Mouse (Mus musculus): ENCODE results near the gene Etl4. TPM values are rescaled to one million over a fixed set of nuclear protein-coding genes. Genes with fewer than 3 reads are reported as not detected.

Etl4 gene
- total and polyA plus RNA-seq, 2 experiments from 2014 or later, result 4.8 to 10.9 TPM

GRCm38 (mm10) chr2:20777931-20778330 lies 868.4 kb downstream of the Etl4 start:
- H3K4me1 ChIP-seq (ENCODE audit: insufficient read depth, low read length), result no peaks in the 10 kb centered on the region
- H3K36me3 ChIP-seq (ENCODE audit: insufficient read depth, low read length), result peaks cover 9% of the 10 kb centered on the region; the same call in 1 of the 2 replicates
- no peaks in the 10 kb centered on the region for H3K9me3 ChIP-seq (ENCODE audit: low read length)
- 79% methylated on average over 6 of the region's 6 CpGs for WGBS
- DNase-seq (ENCODE audit: low spot score), result peak; percentile 67
- peak; percentile 77 for TF ChIP-seq CTCF (IDR thresholded peaks at IDR 0.05)
- no peak overlapping the region for H3K4me3 ChIP-seq (ENCODE audit: low read depth, low read length)
- H3K27me3 ChIP-seq (ENCODE audit: insufficient read depth, low read length), result no peaks in the 10 kb centered on the region
- no peak overlapping the region for H3K4me2 ChIP-seq (ENCODE audit: low read depth, low read length, poor library complexity, severe bottlenecking)
- H3K9ac ChIP-seq (replicated peaks; ENCODE audit: low read length, poor library complexity, severe bottlenecking), result no peak overlapping the region
- no peak overlapping the region for H3K27ac ChIP-seq (ENCODE audit: low read depth, low read length)
- no peak for ATAC-seq (ENCODE audit: low FRiP score)

GRCm38 (mm10) chr2:20779484-20780381 lies 870.2 kb downstream of the Etl4 start:
- no peaks in the 10 kb centered on the region for H3K27me3 ChIP-seq (ENCODE audit: insufficient read depth, low read length)
- H3K4me2 ChIP-seq (ENCODE audit: low read depth, low read length, poor library complexity, severe bottlenecking), result no peak overlapping the region
- no peaks in the 10 kb centered on the region for H3K4me1 ChIP-seq (ENCODE audit: insufficient read depth, low read length)
- 40% methylated on average over 6 of the region's 6 CpGs for WGBS
- H3K9me3 ChIP-seq (ENCODE audit: low read length), result no peaks in the 10 kb centered on the region
- TF ChIP-seq CTCF (IDR thresholded peaks at IDR 0.05), result peak; percentile 99
- H3K4me3 ChIP-seq (ENCODE audit: low read depth, low read length), result no peak overlapping the region
- DNase-seq (ENCODE audit: low spot score), result peak; percentile 82
- peak; percentile 79; the same call in 1 of the 2 replicates for ATAC-seq (ENCODE audit: low FRiP score)
- no peak overlapping the region for H3K27ac ChIP-seq (ENCODE audit: low read depth, low read length)
- H3K9ac ChIP-seq (replicated peaks; ENCODE audit: low read length, poor library complexity, severe bottlenecking), result no peak overlapping the region
- peaks cover 9% of the 10 kb centered on the region; the same call in 1 of the 2 replicates for H3K36me3 ChIP-seq (ENCODE audit: insufficient read depth, low read length)

DNA sequence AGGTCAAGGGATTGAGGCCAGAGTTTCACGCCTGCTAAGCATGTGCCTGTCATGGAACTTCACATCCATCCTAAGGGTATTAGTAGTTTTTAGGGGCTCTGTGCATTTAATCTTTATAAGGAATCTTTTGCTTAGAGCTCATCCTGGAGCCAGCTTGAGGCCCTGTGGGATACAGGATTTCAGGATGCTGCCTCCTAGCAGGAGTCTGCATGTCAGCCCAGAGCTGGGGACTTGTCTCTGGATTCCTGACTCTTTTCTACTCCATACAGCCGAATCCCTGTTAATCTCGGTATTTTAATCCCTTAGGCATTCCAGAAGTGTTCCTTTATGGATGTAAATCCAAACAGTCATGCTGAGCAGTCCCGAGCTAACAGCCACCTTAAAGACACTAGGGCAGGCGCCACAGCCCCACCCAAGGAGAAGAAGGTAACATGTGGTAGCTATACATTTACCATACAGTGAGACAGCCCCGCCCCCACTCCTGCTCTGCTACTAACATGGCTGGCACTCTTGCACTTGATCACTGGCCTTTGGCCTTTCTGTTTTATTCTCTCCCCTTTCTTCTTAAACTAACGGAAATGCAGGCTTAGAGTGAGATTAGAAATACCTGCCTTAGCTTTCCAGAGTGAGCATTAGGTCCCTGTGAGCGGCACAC lies 891.8 kb downstream of the Etl4 start:
- H3K9me3 ChIP-seq (ENCODE audit: low read length), result no peaks in the 10 kb centered on the region
- H3K4me2 ChIP-seq (ENCODE audit: low read depth, low read length, poor library complexity, severe bottlenecking), result no peak overlapping the region
- H3K4me3 ChIP-seq (ENCODE audit: low read depth, low read length), result no peak overlapping the region
- no peak overlapping the region for H3K27ac ChIP-seq (ENCODE audit: low read depth, low read length)
- no peak for DNase-seq (ENCODE audit: low spot score)
- no peak for ATAC-seq (ENCODE audit: low FRiP score)
- no peak for TF ChIP-seq CTCF (IDR thresholded peaks at IDR 0.05)
- H3K36me3 ChIP-seq (ENCODE audit: insufficient read depth, low read length), result no peaks in the 10 kb centered on the region
- no peaks in the 10 kb centered on the region for H3K27me3 ChIP-seq (ENCODE audit: insufficient read depth, low read length)
- H3K4me1 ChIP-seq (ENCODE audit: insufficient read depth, low read length), result no peaks in the 10 kb centered on the region
- WGBS, result 55% methylated on average over 8 of the region's 8 CpGs
- H3K9ac ChIP-seq (replicated peaks; ENCODE audit: low read length, poor library complexity, severe bottlenecking), result no peak overlapping the region

DNA sequence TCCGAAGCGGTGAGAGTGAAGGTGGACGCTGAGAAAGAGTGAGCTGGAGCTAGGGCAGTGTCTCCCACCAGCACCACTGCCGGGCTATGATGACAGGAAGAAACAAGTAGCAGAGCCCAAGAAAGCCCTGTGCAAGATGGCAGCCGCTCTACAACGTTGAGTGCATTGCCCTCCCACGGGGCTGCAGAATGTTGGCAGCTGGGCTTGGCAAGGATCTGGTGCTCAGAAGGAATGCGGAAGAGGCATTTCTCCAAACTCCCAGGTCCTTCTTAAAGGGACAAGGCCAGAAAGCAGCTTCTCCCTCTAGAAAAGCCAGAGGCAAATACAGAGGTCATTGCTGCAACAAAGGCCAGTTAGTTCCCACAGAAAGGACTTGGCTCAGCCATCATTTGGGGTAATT lies 901.9 kb downstream of the Etl4 start:
- 80% methylated on average over 8 of the region's 8 CpGs for WGBS

GRCm38 (mm10) chr2:20813986-20814385 lies 904.4 kb downstream of the Etl4 start:
- H3K4me2 ChIP-seq (ENCODE audit: low read depth, low read length, poor library complexity, severe bottlenecking), result no peak overlapping the region
- no peaks in the 10 kb centered on the region for H3K4me1 ChIP-seq (ENCODE audit: insufficient read depth, low read length)
- WGBS, result 95% methylated on average over 2 of the region's 2 CpGs
- no peak overlapping the region for H3K27ac ChIP-seq (ENCODE audit: low read depth, low read length)
- H3K36me3 ChIP-seq (ENCODE audit: insufficient read depth, low read length), result no peaks in the 10 kb centered on the region
- ATAC-seq (ENCODE audit: low FRiP score) (no peak), DNase-seq (ENCODE audit: low spot score) (no peak)
- H3K9me3 ChIP-seq (ENCODE audit: low read length), result no peaks in the 10 kb centered on the region
- H3K27me3 ChIP-seq (ENCODE audit: insufficient read depth, low read length), result no peaks in the 10 kb centered on the region
- no peak overlapping the region for H3K9ac ChIP-seq (replicated peaks; ENCODE audit: low read length, poor library complexity, severe bottlenecking)
- TF ChIP-seq CTCF (IDR thresholded peaks at IDR 0.05), result peak; percentile 34; the same call in 1 of the 2 replicates
- H3K4me3 ChIP-seq (ENCODE audit: low read depth, low read length), result no peak overlapping the region

More for the DNA sequence above, 901.9 kb downstream of the Etl4 start:
- Histone ChIP-seq H3K4me2 (ENCODE audit: low read depth, low read length, poor library complexity, severe bottlenecking) (no peak overlapping the region), H3K9me3 (ENCODE audit: low read length) (no peaks in the 10 kb centered on the region), H3K4me3 (ENCODE audit: low read depth, low read length) (no peak overlapping the region), H3K9ac (replicated peaks; ENCODE audit: low read length, poor library complexity, severe bottlenecking) (no peak overlapping the region), H3K36me3 (ENCODE audit: insufficient read depth, low read length) (no peaks in the 10 kb centered on the region), H3K27me3 (ENCODE audit: insufficient read depth, low read length) (no peaks in the 10 kb centered on the region), H3K27ac (ENCODE audit: low read depth, low read length) (no peak overlapping the region), H3K4me1 (ENCODE audit: insufficient read depth, low read length) (no peaks in the 10 kb centered on the region)
- ATAC-seq (ENCODE audit: low FRiP score) (no peak), DNase-seq (ENCODE audit: low spot score) (peak; percentile 56)
- no peak for TF ChIP-seq CTCF (IDR thresholded peaks at IDR 0.05)

DNA sequence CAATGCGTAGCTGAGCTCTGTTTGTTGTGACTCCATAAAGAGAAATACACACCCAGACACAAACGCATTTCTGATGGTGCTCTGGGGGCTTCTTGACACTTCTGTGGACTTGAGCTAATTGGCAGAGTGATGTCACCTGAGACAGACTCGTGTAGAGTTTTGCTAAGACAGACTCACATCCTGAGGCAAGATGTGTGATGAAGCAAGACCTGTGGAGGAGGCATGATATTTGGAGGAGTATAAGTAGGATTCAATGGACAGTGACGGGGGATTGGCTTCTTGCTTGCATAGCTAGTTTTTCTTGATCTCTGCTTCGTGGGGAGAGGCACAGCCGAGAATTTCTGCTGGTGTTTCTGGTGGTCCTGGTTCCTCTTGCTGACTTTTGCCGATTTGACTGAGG lies 908.6 kb downstream of the Etl4 start:
- Histone ChIP-seq H3K4me3 (ENCODE audit: low read depth, low read length) (no peak overlapping the region), H3K4me1 (ENCODE audit: insufficient read depth, low read length) (no peaks in the 10 kb centered on the region), H3K9me3 (ENCODE audit: low read length) (no peaks in the 10 kb centered on the region), H3K27ac (ENCODE audit: low read depth, low read length) (no peak overlapping the region), H3K9ac (replicated peaks; ENCODE audit: low read length, poor library complexity, severe bottlenecking) (no peak overlapping the region), H3K27me3 (ENCODE audit: insufficient read depth, low read length) (no peaks in the 10 kb centered on the region), H3K36me3 (ENCODE audit: insufficient read depth, low read length) (no peaks in the 10 kb centered on the region), H3K4me2 (ENCODE audit: low read depth, low read length, poor library complexity, severe bottlenecking) (no peak overlapping the region)
- DNase-seq (ENCODE audit: low spot score), result no peak
- 84% methylated on average over 7 of the region's 7 CpGs for whole genome bisulfite sequencing
- ATAC-seq (ENCODE audit: low FRiP score), result no peak
- no peak for TF ChIP-seq CTCF (IDR thresholded peaks at IDR 0.05)

Data from midbrain, postnatal 0 days (tissue).